Comparison of ENCODE assay signal across 10 mouse cellular contexts in the genomic region with DNA sequence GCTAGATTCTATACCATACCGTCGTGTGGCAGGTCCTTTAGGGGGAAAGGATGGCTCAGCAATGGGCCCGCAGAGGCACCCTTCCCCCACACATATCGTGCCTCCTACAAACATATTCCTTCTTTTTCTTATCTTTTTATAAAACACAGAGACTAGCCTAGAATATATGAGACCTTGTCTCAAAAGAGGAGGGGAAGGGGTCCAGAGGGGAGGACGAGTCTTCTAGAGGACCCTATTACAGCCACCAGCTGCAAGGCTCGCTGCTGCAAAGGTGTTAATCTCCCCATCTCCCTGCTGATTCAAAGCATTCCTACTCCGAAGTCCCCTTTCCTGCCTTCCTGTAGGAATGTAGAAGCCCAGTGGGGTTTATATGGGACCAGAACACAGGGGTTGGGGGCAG. TPM values are rescaled to one million over a fixed set of nuclear protein-coding genes. Genes with fewer than 3 reads are reported as not detected.
A peak's percentile ranks its signal among the peaks of the same experiment; 100 is the strongest.
DNase-seq lines count a peak whose midpoint lies in the region; ATAC-seq and TF ChIP-seq lines count a peak whose summit lies in the region.
"Had no signal": no experiment of that assay in that cellular context is flagged by ENCODE, and none has a peak within 500 bp of the region (broad histone marks: within the 10 kb centered on the region; RNA-seq: fewer than 3 reads in every experiment).

No protein-coding gene starts in this region.

- intact Hi-C loops in left cerebral cortex, postnatal 4 days (cut with DNase I), result no loop called here

- peak overlapping the region; percentile 15; the same call in 1 of the 2 replicates for H3K4me2 ChIP-seq in intestine, embryonic 14.5 days (ENCODE audit: low read length)
- no peak overlapping the region for H3K4me2 ChIP-seq in intestine, postnatal 0 days (replicated peaks; ENCODE audit: low read depth)
- no peak overlapping the region for H3K4me2 ChIP-seq in hindbrain, embryonic 15.5 days
- H3K4me2 ChIP-seq in midbrain, embryonic 15.5 days, result peak overlapping the region; percentile 21; the same call in 1 of the 2 replicates

- H3K4me1 ChIP-seq in intestine, embryonic 14.5 days (replicated peaks; ENCODE audit: control insufficient read depth, insufficient read depth, low read length), result peaks cover 7% of the 10 kb centered on the region
- peaks cover 2% of the 10 kb centered on the region; the same call in 1 of the 2 replicates for H3K4me1 ChIP-seq in intestine, postnatal 0 days (replicated peaks; ENCODE audit: control insufficient read depth, insufficient read depth, low read length)
- peaks cover 23% of the 10 kb centered on the region for H3K4me1 ChIP-seq in hindbrain, embryonic 15.5 days (replicated peaks)
- peaks cover 31% of the 10 kb centered on the region for H3K4me1 ChIP-seq in midbrain, embryonic 15.5 days

- 11% methylated on average over 7 of the region's 7 CpGs for WGBS in intestine, embryonic 14.5 days
- 30% methylated on average over 7 of the region's 7 CpGs for WGBS in intestine, postnatal 0 days
- WGBS in hindbrain, embryonic 15.5 days, result 12% methylated on average over 7 of the region's 7 CpGs
- WGBS in midbrain, embryonic 15.5 days, result 6% methylated on average over 7 of the region's 7 CpGs

- peak overlapping the region; percentile 33; the same call in 1 of the 2 replicates for H3K27ac ChIP-seq in intestine, embryonic 14.5 days (ENCODE audit: low read depth)
- H3K27ac ChIP-seq in intestine, postnatal 0 days (ENCODE audit: low read depth, low read length), result no peak overlapping the region; the same call in 1 of the 2 replicates
- H3K27ac ChIP-seq in hindbrain, embryonic 15.5 days (replicated peaks), result peak overlapping the region; percentile 57; the same call in 1 of the 2 replicates
- peak overlapping the region; percentile 75 for H3K27ac ChIP-seq in midbrain, embryonic 15.5 days

- no peak for TF ChIP-seq CTCF in intestine, postnatal 0 days (IDR thresholded peaks at IDR 0.05; ENCODE audit: low read depth)

- ATAC-seq in intestine, embryonic 14.5 days (replicated peaks; ENCODE audit: low FRiP score, low TSS enrichment, low read depth), result no peak
- no peak for ATAC-seq in intestine, postnatal 0 days
- no peak for ATAC-seq in hindbrain, embryonic 15.5 days (ENCODE audit: low FRiP score, low read depth)
- no peak for ATAC-seq in midbrain, embryonic 15.5 days (replicated peaks)
- ATAC-seq in inflammation-experienced regulatory T-cells, adult 6 months, result no peak

- no peak overlapping the region for H3K4me3 ChIP-seq in intestine, embryonic 14.5 days (ENCODE audit: low read depth, low read length)
- H3K4me3 ChIP-seq in intestine, postnatal 0 days (ENCODE audit: low read depth, low read length), result no peak overlapping the region
- no peak overlapping the region for H3K4me3 ChIP-seq in hindbrain, embryonic 15.5 days
- H3K4me3 ChIP-seq in midbrain, embryonic 15.5 days, result no peak overlapping the region

- no peak overlapping the region for H3K9ac ChIP-seq in intestine, embryonic 14.5 days (ENCODE audit: low read length)
- no peak overlapping the region for H3K9ac ChIP-seq in intestine, postnatal 0 days (ENCODE audit: low read depth, low read length)
- no peak overlapping the region for H3K9ac ChIP-seq in hindbrain, embryonic 15.5 days
- H3K9ac ChIP-seq in midbrain, embryonic 15.5 days, result no peak overlapping the region

- no peaks in the 10 kb centered on the region for H3K9me3 ChIP-seq in intestine, embryonic 14.5 days (ENCODE audit: control insufficient read depth, low read length)
- no peaks in the 10 kb centered on the region for H3K9me3 ChIP-seq in intestine, postnatal 0 days (ENCODE audit: control insufficient read depth)
- no peaks in the 10 kb centered on the region for H3K9me3 ChIP-seq in hindbrain, embryonic 15.5 days
- no peaks in the 10 kb centered on the region for H3K9me3 ChIP-seq in midbrain, embryonic 15.5 days

- no peaks in the 10 kb centered on the region for H3K36me3 ChIP-seq in intestine, embryonic 14.5 days (ENCODE audit: control insufficient read depth, insufficient read depth, low read length)
- no peaks in the 10 kb centered on the region for H3K36me3 ChIP-seq in intestine, postnatal 0 days (ENCODE audit: control insufficient read depth, insufficient read depth)
- no peaks in the 10 kb centered on the region for H3K36me3 ChIP-seq in hindbrain, embryonic 15.5 days
- H3K36me3 ChIP-seq in midbrain, embryonic 15.5 days (replicated peaks), result no peaks in the 10 kb centered on the region

- DNase-seq in intestine, embryonic 14.5 days (ENCODE audit: low spot score), result no peak
- peak; percentile 30 for DNase-seq in MN1 (ENCODE audit: low spot score)
- no peak for DNase-seq in left cerebral cortex, postnatal 4 days
- DNase-seq in thymus, postnatal 0 days (ENCODE audit: low spot score), result no peak
- DNase-seq: gastrocnemius, postnatal 10 days; lung, postnatal 10 days had no signal

- no peaks in the 10 kb centered on the region for H3K27me3 ChIP-seq in intestine, embryonic 14.5 days (replicated peaks; ENCODE audit: control insufficient read depth, insufficient read depth, low read length)
- H3K27me3 ChIP-seq in intestine, postnatal 0 days (replicated peaks; ENCODE audit: control insufficient read depth, insufficient read depth, low read length), result no peaks in the 10 kb centered on the region
- H3K27me3 ChIP-seq in hindbrain, embryonic 15.5 days, result no peaks in the 10 kb centered on the region
- H3K27me3 ChIP-seq in midbrain, embryonic 15.5 days (replicated peaks), result no peaks in the 10 kb centered on the region

RNA-seq across cellular contexts. Expression of gene Cln6, which starts 12.1 kb away (rescaled TPM):
- 30.6 and 31.3 TPM in 2 replicates for polyA plus RNA-seq in intestine, embryonic 14.5 days (2014; fragmentation: Nextera tagmentation; extraction: Ambion mirVana)
- polyA plus RNA-seq in intestine, postnatal 0 days (2015; fragmentation: Nextera tagmentation; extraction: Ambion mirVana), result 60.3 and 63.3 TPM in 2 replicates
- polyA plus RNA-seq in hindbrain, embryonic 15.5 days (2015; fragmentation: Nextera tagmentation; extraction: Ambion mirVana), result 6.2 and 7.0 TPM in 2 replicates
- 5.9 and 6.2 TPM in 2 replicates for polyA plus RNA-seq in midbrain, embryonic 15.5 days (2015; fragmentation: Nextera tagmentation; extraction: Ambion mirVana)
- total RNA-seq in left cerebral cortex, postnatal 4 days (2021), result 1 to 10 TPM; 7.1 to 9.0 TPM
- polyA plus RNA-seq in thymus, postnatal 0 days (2015; fragmentation: Nextera tagmentation; extraction: Ambion mirVana), result 23.1 and 26.7 TPM in 2 replicates
- 1 to 10 TPM; 7.2 to 9.9 (median 9.7) TPM for polyA plus RNA-seq in inflammation-experienced regulatory T-cells, adult 6 months (2017; shearing (Covaris generic))

RNA-seq across cellular contexts. Expression of gene Fem1b, which starts 14.7 kb away (rescaled TPM):
- 32.3 and 33.2 TPM in 2 replicates for polyA plus RNA-seq in intestine, embryonic 14.5 days (2014; fragmentation: Nextera tagmentation; extraction: Ambion mirVana)
- polyA plus RNA-seq in intestine, postnatal 0 days (2015; fragmentation: Nextera tagmentation; extraction: Ambion mirVana), result 8.9 and 9.2 TPM in 2 replicates
- 53.0 and 53.5 TPM in 2 replicates for polyA plus RNA-seq in hindbrain, embryonic 15.5 days (2015; fragmentation: Nextera tagmentation; extraction: Ambion mirVana)
- 64.6 and 67.0 TPM in 2 replicates for polyA plus RNA-seq in midbrain, embryonic 15.5 days (2015; fragmentation: Nextera tagmentation; extraction: Ambion mirVana)
- total RNA-seq in left cerebral cortex, postnatal 4 days (2021), result 100 to 1,000 TPM; 126 to 127 TPM
- 11.3 and 11.6 TPM in 2 replicates for polyA plus RNA-seq in thymus, postnatal 0 days (2015; fragmentation: Nextera tagmentation; extraction: Ambion mirVana)
- polyA plus RNA-seq in inflammation-experienced regulatory T-cells, adult 6 months (2017; shearing (Covaris generic)), result 1 to 10 TPM; 3.8 to 4.1 (median 4.1) TPM

RNA-seq across cellular contexts. Expression of gene Calml4, which starts 31.4 kb away (rescaled TPM):
- 101 and 106 TPM in 2 replicates for polyA plus RNA-seq in intestine, embryonic 14.5 days (2014; fragmentation: Nextera tagmentation; extraction: Ambion mirVana)
- polyA plus RNA-seq in intestine, postnatal 0 days (2015; fragmentation: Nextera tagmentation; extraction: Ambion mirVana), result 597 and 634 TPM in 2 replicates
- polyA plus RNA-seq in hindbrain, embryonic 15.5 days (2015; fragmentation: Nextera tagmentation; extraction: Ambion mirVana), result 15.4 and 19.5 TPM in 2 replicates
- 9.4 and 11.7 TPM in 2 replicates for polyA plus RNA-seq in midbrain, embryonic 15.5 days (2015; fragmentation: Nextera tagmentation; extraction: Ambion mirVana)
- total RNA-seq in left cerebral cortex, postnatal 4 days (2021), result under 1 TPM; 0.66 to 0.93 TPM
- 5.5 and 5.6 TPM in 2 replicates for polyA plus RNA-seq in thymus, postnatal 0 days (2015; fragmentation: Nextera tagmentation; extraction: Ambion mirVana)
- polyA plus RNA-seq in inflammation-experienced regulatory T-cells, adult 6 months (2017; shearing (Covaris generic)), result under 1 TPM in 1 of 3 experiments, not detected in 2; 0.47 TPM

Comparison
In these comparisons a context has a peak if more than half of its experiments do, and no peak if none do; other contexts are left out.
1. H3K4me2 ChIP-seq: peak in intestine, embryonic 14.5 days (single experiment) and midbrain, embryonic 15.5 days (single experiment); none in intestine, postnatal 0 days (single experiment) and hindbrain, embryonic 15.5 days (single experiment).